Mouse (Mus musculus) C2C12 (cell line): ENCODE measurements around the gene Smcp.

Source experiments
- CTCF ChIP-seq: IDR thresholded peaks from one replicate; pipeline ENCODE4 v1.5.1; 2011; ENCODE audit not compliant: control insufficient read depth, insufficient read depth, insufficient read length
- MAX ChIP-seq: IDR thresholded peaks from one replicate; pipeline ENCODE4 v1.6.1; 2011; ENCODE audit warnings: mild to moderate bottlenecking, control low read depth
- MYOD1 ChIP-seq: IDR thresholded peaks from one replicate; pipeline ENCODE4 v1.6.1; 2011; ENCODE audit warnings: low read depth; ENCODE audit not compliant: control insufficient read depth, insufficient read length
- MYOG ChIP-seq: IDR thresholded peaks from one replicate; pipeline ENCODE4 v1.6.1; 2011; ENCODE audit not compliant: control insufficient read depth, insufficient read length; ENCODE audit errors: extremely low read depth
- USF1 ChIP-seq: IDR thresholded peaks from one replicate; pipeline ENCODE4 v1.6.1; 2011; ENCODE audit warnings: low read depth, mild to moderate bottlenecking, control low read depth, moderate library complexity

DNA sequence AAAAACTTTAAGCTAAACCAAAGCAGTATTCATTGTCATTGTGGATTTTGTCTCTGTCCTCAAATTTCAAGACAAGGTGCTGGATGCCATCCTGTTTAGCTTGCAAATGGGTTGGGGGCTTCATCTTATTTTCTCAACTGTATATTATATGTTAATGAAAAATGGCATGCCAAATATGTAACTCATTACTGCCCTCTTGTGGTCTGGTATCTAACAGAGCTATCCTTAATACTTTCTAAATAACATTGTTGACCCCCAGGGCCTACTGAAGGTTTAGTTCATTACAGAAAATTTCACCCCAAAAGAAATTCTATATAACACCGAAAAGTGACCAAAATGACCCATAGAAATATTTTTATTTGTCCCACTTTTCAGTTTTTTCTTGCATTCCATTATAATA lies 13.4 kb upstream of the Smcp start:
- TF ChIP-seq MAX (no peak), CTCF (no peak), USF1 (no peak), MYOG (no peak), MYOD1 (no peak)
